Mouse (Mus musculus): ENCODE data around the gene Pcx. TPM values are rescaled to one million over a fixed set of nuclear protein-coding genes. Genes with fewer than 3 reads are reported as not detected.
A peak's percentile ranks its signal among the peaks of the same experiment; 100 is the strongest.

Gene Pcx
- polyA plus RNA-seq, 1 experiment = 41.9 TPM

GRCm38 (mm10) chr19:4613464-4614304 lies 103.4 kb downstream of the Pcx start:
- TF ChIP-seq CTCF (IDR thresholded peaks at IDR 0.05; ENCODE audit: borderline replicate concordance, control insufficient read depth, extremely low read depth, insufficient read depth, low read length, poor library complexity) (no peak), POLR2A (IDR thresholded peaks at IDR 0.05; ENCODE audit: control insufficient read depth, extremely low read depth, insufficient read depth, low read length, poor library complexity) (no peak)
- Histone ChIP-seq H3K36me3 (ENCODE audit: control insufficient read depth, insufficient read depth, low read length) (no peaks in the 10 kb centered on the region), H3K27me3 (ENCODE audit: control insufficient read depth, insufficient read depth, low read length) (no peaks in the 10 kb centered on the region), H3K4me1 (replicated peaks; ENCODE audit: control insufficient read depth, insufficient read depth, low read length) (peaks cover 9% of the 10 kb centered on the region), H3K27ac (ENCODE audit: control insufficient read depth, insufficient read depth, low read length) (no peak overlapping the region), H3K4me3 (ENCODE audit: control insufficient read depth, insufficient read depth, low read length) (no peak overlapping the region)
- 96% methylated on average over 33 of the region's 33 CpGs for WGBS
- no peak for DNase-seq

- H3K27me3 ChIP-seq (ENCODE audit: control insufficient read depth, insufficient read depth, low read length) = no peaks in the 10 kb centered on the region
- WGBS = 25% methylated on average over 47 of the region's 49 CpGs
- no peak for DNase-seq
- no peak overlapping the region for H3K27ac ChIP-seq (ENCODE audit: control insufficient read depth, insufficient read depth, low read length)
- no peak for TF ChIP-seq CTCF (IDR thresholded peaks at IDR 0.05; ENCODE audit: borderline replicate concordance, control insufficient read depth, extremely low read depth, insufficient read depth, low read length, poor library complexity)
- TF ChIP-seq POLR2A (IDR thresholded peaks at IDR 0.05; ENCODE audit: control insufficient read depth, extremely low read depth, insufficient read depth, low read length, poor library complexity) = no peak
- peak overlapping the region; percentile 51 for H3K4me3 ChIP-seq (ENCODE audit: control insufficient read depth, insufficient read depth, low read length)
- H3K36me3 ChIP-seq (ENCODE audit: control insufficient read depth, insufficient read depth, low read length) = no peaks in the 10 kb centered on the region
- peaks cover 9% of the 10 kb centered on the region for H3K4me1 ChIP-seq (replicated peaks; ENCODE audit: control insufficient read depth, insufficient read depth, low read length)
Measured at GRCm38 (mm10) chr19:4614305-4615150, 104.3 kb downstream of the Pcx start.

- Histone ChIP-seq H3K4me3 (ENCODE audit: control insufficient read depth, insufficient read depth, low read length) (peak within 1 kb of the TSS; percentile 51), H3K4me1 (replicated peaks; ENCODE audit: control insufficient read depth, insufficient read depth, low read length) (peaks cover 9% of the 10 kb centered on the region), H3K27me3 (ENCODE audit: control insufficient read depth, insufficient read depth, low read length) (no peaks in the 10 kb centered on the region), H3K36me3 (ENCODE audit: control insufficient read depth, insufficient read depth, low read length) (no peaks in the 10 kb centered on the region), H3K27ac (ENCODE audit: control insufficient read depth, insufficient read depth, low read length) (no peak within 1 kb of the TSS)
- TF ChIP-seq POLR2A (IDR thresholded peaks at IDR 0.05; ENCODE audit: control insufficient read depth, extremely low read depth, insufficient read depth, low read length, poor library complexity) (0 out of 2 replicates have a peak, but pooled peaks have one; percentile 35), CTCF (IDR thresholded peaks at IDR 0.05; ENCODE audit: borderline replicate concordance, control insufficient read depth, extremely low read depth, insufficient read depth, low read length, poor library complexity) (no peak)
- peak; percentile 40 for DNase-seq
- WGBS = under 1% methylated on average over 83 of the region's 87 CpGs
Measured at GRCm38 (mm10) chr19:4615151-4616093, 105.2 kb downstream of the Pcx start, which contains the start of gene Lrfn4. Gene Lrfn4 (minus strand): TSS chr19:4615667.

GRCm38 (mm10) chr19:4616546-4616945 lies 106.3 kb downstream of the Pcx start:
- 79% methylated on average over 4 of the region's 4 CpGs for WGBS
- no peak overlapping the region for H3K27ac ChIP-seq (ENCODE audit: control insufficient read depth, insufficient read depth, low read length)

GRCm38 (mm10) chr19:4618183-4618582 lies 107.9 kb downstream of the Pcx start:
- 60% methylated on average over 18 of the region's 18 CpGs for WGBS
- Histone ChIP-seq H3K36me3 (ENCODE audit: control insufficient read depth, insufficient read depth, low read length) (no peaks in the 10 kb centered on the region), H3K27me3 (ENCODE audit: control insufficient read depth, insufficient read depth, low read length) (no peaks in the 10 kb centered on the region), H3K27ac (ENCODE audit: control insufficient read depth, insufficient read depth, low read length) (no peak overlapping the region), H3K4me3 (ENCODE audit: control insufficient read depth, insufficient read depth, low read length) (no peak overlapping the region), H3K4me1 (replicated peaks; ENCODE audit: control insufficient read depth, insufficient read depth, low read length) (peaks cover 9% of the 10 kb centered on the region)
- TF ChIP-seq POLR2A (IDR thresholded peaks at IDR 0.05; ENCODE audit: control insufficient read depth, extremely low read depth, insufficient read depth, low read length, poor library complexity) (no peak), CTCF (IDR thresholded peaks at IDR 0.05; ENCODE audit: borderline replicate concordance, control insufficient read depth, extremely low read depth, insufficient read depth, low read length, poor library complexity) (no peak)
- no peak for DNase-seq

More at GRCm38 (mm10) chr19:4616546-4616945, 106.3 kb downstream of the Pcx start:
- no peaks in the 10 kb centered on the region for H3K27me3 ChIP-seq (ENCODE audit: control insufficient read depth, insufficient read depth, low read length)
- H3K36me3 ChIP-seq (ENCODE audit: control insufficient read depth, insufficient read depth, low read length) = no peaks in the 10 kb centered on the region
- TF ChIP-seq POLR2A (IDR thresholded peaks at IDR 0.05; ENCODE audit: control insufficient read depth, extremely low read depth, insufficient read depth, low read length, poor library complexity) (no peak), CTCF (IDR thresholded peaks at IDR 0.05; ENCODE audit: borderline replicate concordance, control insufficient read depth, extremely low read depth, insufficient read depth, low read length, poor library complexity) (no peak)
- H3K4me1 ChIP-seq (replicated peaks; ENCODE audit: control insufficient read depth, insufficient read depth, low read length) = peaks cover 9% of the 10 kb centered on the region
- H3K4me3 ChIP-seq (ENCODE audit: control insufficient read depth, insufficient read depth, low read length) = no peak overlapping the region
- no peak for DNase-seq

Measured in thymus, adult 2 months (tissue).